Mouse (Mus musculus) duodenum, adult 2 months (tissue): Measurements from ENCODE around the gene Npsr1. TPM values are rescaled to one million over a fixed set of nuclear protein-coding genes. Genes with fewer than 3 reads are reported as not detected.

Source experiments
- polyA plus RNA-seq: library from polyadenylated mRNA; depleted of rRNA; stranded (reverse); fragments of >200 nt; gene quantifications from 2 replicates; pipeline ENCODE4 v1.2.3, GENCODE M21; 2012; ENCODE audit warnings: low replicate concordance; rRNA removed

Npsr1 gene
- not detected in 2 replicates for polyA plus RNA-seq

DNA sequence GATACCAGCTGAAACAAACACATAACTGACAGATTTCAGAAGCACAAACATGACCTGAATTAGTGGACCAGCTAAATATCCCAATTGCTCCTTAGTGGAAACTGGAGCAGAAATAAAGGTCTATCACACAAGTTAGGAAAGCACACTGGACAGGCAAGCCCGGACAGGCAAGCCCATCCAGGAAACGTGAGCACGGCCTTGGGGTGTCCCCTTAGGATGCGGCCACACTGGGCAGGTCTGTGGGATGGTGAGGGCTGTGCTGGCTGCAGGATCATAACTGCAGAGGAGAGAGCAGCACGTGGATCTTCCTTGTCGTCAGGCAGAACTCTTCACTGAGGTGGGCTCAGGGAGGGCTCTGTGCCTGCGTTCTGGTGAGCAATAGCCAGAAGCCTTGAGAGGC is at the start of gene Npsr1:
Gene Npsr1 (plus strand): TSS at position 301 of the 400 bp plus-strand sequence.

